Mouse (Mus musculus) adipose tissue, adult 10 weeks (tissue): ENCODE results near the gene Prrx1. TPM values are rescaled to one million over a fixed set of nuclear protein-coding genes. Genes with fewer than 3 reads are reported as not detected.

Source experiments
- polyA plus RNA-seq: library from polyadenylated mRNA; stranded (reverse); fragments of 350-450 nt; fragmentation: Illumina TruSeq; extraction: RNeasy Lipid Tissue Mini Kit (QIAGEN cat#74804); gene quantifications from one replicate; pipeline ENCODE4 v1.2.3, GENCODE M21; 2014; ENCODE audit warnings: low read depth, low replicate concordance

Gene Prrx1
- polyA plus RNA-seq: 43.2 TPM

DNA sequence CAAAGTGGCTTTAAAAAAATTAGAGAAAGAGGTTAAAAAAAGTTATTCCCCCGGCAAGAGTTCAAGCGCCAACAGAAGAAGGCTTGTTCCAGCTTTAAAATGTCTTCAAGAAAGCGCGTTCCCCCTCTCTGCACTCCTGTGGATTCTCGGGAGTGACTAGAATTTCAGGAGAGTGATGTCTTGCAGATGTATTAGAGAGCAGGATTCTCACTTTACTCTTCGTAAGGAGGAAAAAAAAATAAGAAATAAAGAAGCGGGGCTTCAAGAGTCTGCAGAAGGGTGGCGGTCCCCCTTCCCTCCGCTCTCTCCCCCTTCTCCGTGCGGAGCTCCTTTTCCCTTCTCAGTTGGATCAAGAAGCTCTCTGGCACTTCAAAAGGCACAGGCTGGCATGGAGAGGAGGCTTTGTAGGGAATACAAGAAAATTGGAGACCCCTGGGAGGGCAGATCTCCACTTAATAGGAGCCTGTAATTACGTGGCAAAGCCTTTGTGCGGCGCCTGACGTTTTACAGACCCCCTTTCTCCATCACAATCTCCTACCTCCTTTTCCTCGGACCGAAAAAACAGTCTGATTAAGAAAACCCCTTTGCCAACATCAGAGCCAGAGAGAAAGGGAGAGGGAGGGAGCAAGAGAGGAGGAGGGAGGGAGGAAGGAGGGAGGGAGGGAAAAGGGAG is at the start of gene Prrx1:
Gene Prrx1, minus strand, starts transcription at position 610 of the 673 bp plus-strand sequence.

Other genes starting within 250 kb of the Prrx1 start
- 0.61 TPM for gene Mroh9, start 228.0 kb downstream of the Prrx1 start, polyA plus RNA-seq
- 13.4 TPM for gene Gorab, start 90.0 kb upstream of the Prrx1 start, polyA plus RNA-seq